Comparison of ENCODE assay signal across 7 mouse cellular contexts in the genomic region with DNA sequence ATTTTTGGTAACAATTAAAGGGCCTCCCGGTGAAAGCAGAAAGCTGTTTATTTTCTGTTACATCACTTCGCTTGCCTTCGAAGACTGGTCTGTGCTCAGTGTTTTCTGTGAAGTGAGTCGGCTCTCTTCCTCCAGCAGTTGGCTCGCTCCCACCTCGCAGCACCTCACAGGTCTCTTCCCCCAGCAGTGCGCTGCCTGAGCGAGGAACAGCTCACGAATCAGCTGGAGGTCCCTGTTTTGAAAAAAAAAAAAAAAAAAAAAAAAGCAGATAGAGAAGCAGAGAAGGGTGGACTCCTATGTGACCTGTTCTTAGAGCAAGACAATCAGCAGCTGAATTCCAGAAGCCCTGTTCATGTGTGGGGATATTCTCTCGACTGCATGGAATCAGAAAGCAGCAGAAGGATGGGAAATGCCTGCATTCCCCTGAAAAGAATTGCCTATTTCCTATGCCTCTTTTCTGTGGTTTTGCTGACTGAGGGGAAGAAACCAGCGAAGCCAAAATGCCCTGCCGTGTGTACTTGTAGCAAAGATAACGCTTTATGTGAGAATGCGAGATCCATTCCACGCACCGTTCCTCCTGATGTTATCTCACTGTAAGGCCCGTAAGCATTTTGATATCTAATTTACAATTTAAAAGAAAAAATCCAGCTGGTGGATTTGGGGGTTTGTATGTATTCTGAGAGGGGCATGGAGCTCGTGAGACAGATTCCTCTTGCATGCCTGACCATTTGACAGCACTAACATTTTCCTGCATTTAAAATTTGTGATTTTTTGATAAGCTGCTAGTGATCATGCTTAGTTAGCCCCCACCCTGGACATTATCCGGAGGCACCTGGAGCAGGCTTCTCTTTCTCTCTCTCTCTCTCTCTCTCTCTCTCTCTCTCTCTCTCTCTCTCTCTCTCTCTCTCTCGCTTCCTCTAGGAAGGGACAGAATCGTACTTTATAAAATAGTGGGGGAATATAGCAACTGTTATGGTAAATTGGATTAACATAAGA. TPM values are rescaled to one million over a fixed set of nuclear protein-coding genes. Genes with fewer than 3 reads are reported as not detected.
A peak's percentile ranks its signal among the peaks of the same experiment; 100 is the strongest.
DNase-seq lines count a peak whose midpoint lies in the region; ATAC-seq and TF ChIP-seq lines count a peak whose summit lies in the region.

A gene (plus strand): TSS at position 32 of the 996 bp plus-strand sequence.

- peak within 1 kb of the TSS; percentile 45 for H3K9ac ChIP-seq in hindbrain, embryonic 15.5 days
- peak within 1 kb of the TSS; percentile 64 for H3K9ac ChIP-seq in midbrain, embryonic 13.5 days (replicated peaks)

- TF ChIP-seq CTCF in cortical plate, adult 2 months (IDR thresholded peaks at IDR 0.05; ENCODE audit: extremely low read depth, insufficient read depth, low read length) = no peak

- peak within 1 kb of the TSS; percentile 56 for H3K4me2 ChIP-seq in hindbrain, embryonic 15.5 days
- H3K4me2 ChIP-seq in midbrain, embryonic 13.5 days (replicated peaks) = peak within 1 kb of the TSS; percentile 59

- TF ChIP-seq POLR2A in cortical plate, adult 2 months (IDR thresholded peaks at IDR 0.05; ENCODE audit: extremely low read depth, insufficient read depth, low read length) = peak; percentile 78

- H3K4me3 ChIP-seq in megakaryocyte, embryonic 14.5 days (replicated peaks) = peak within 1 kb of the TSS; percentile 67
- H3K4me3 ChIP-seq in cortical plate, adult 2 months (ENCODE audit: insufficient read depth, low read length) = peak within 1 kb of the TSS; percentile 89
- peak within 1 kb of the TSS; percentile 35 for H3K4me3 ChIP-seq in hindbrain, embryonic 15.5 days
- H3K4me3 ChIP-seq in midbrain, embryonic 13.5 days (replicated peaks) = peak within 1 kb of the TSS; percentile 36

- peaks cover 50% of the 10 kb centered on the region for H3K27me3 ChIP-seq in megakaryocyte, embryonic 14.5 days (replicated peaks)
- H3K27me3 ChIP-seq in hindbrain, embryonic 15.5 days = no peaks in the 10 kb centered on the region
- no peaks in the 10 kb centered on the region for H3K27me3 ChIP-seq in midbrain, embryonic 13.5 days

- no peak for ATAC-seq in megakaryocyte, adult 5-6 weeks (ENCODE audit: poor library complexity, severe bottlenecking)
- ATAC-seq in hindbrain, embryonic 15.5 days (ENCODE audit: low FRiP score, low read depth) = peak; percentile 72
- peak; percentile 77 for ATAC-seq in midbrain, embryonic 13.5 days

- no peak for DNase-seq in urinary bladder, postnatal 10 days (ENCODE audit: low spot score)
- DNase-seq in natural killer cell, adult 2 months (ENCODE audit: low spot score in 2 of 2) = no peak

- peak within 1 kb of the TSS; percentile 99 for H3K27ac ChIP-seq in cortical plate, adult 2 months (ENCODE audit: insufficient read depth, low read length)
- H3K27ac ChIP-seq in hindbrain, embryonic 15.5 days (replicated peaks) = peak within 1 kb of the TSS; percentile 88
- peak within 1 kb of the TSS; percentile 85 for H3K27ac ChIP-seq in midbrain, embryonic 13.5 days

- 17% methylated on average over 21 of the region's 21 CpGs for WGBS in hindbrain, embryonic 15.5 days
- WGBS in midbrain, embryonic 13.5 days = 11% methylated on average over 21 of the region's 21 CpGs

- H3K9me3 ChIP-seq in megakaryocyte, embryonic 14.5 days = no peaks in the 10 kb centered on the region
- H3K9me3 ChIP-seq in hindbrain, embryonic 15.5 days = no peaks in the 10 kb centered on the region
- H3K9me3 ChIP-seq in midbrain, embryonic 13.5 days = no peaks in the 10 kb centered on the region

- no peaks in the 10 kb centered on the region for H3K36me3 ChIP-seq in megakaryocyte, embryonic 14.5 days (replicated peaks; ENCODE audit: low read length)
- no peaks in the 10 kb centered on the region for H3K36me3 ChIP-seq in hindbrain, embryonic 15.5 days
- H3K36me3 ChIP-seq in midbrain, embryonic 13.5 days = no peaks in the 10 kb centered on the region

- H3K4me1 ChIP-seq in megakaryocyte, embryonic 14.5 days = peaks cover 12% of the 10 kb centered on the region
- H3K4me1 ChIP-seq in cortical plate, adult 2 months (ENCODE audit: control insufficient read depth, insufficient read depth, low read length) = peaks cover 3% of the 10 kb centered on the region; the same call in 1 of the 2 replicates
- H3K4me1 ChIP-seq in hindbrain, embryonic 15.5 days (replicated peaks) = peaks cover 21% of the 10 kb centered on the region
- peaks cover 14% of the 10 kb centered on the region for H3K4me1 ChIP-seq in midbrain, embryonic 13.5 days (replicated peaks)

RNA-seq across cellular contexts. Expression of the gene that starts here (rescaled TPM):
- not detected in 2 replicates for polyA plus RNA-seq in megakaryocyte, embryonic 14.5 days (2012; ENCODE audit: insufficient read depth, low replicate concordance)
- total RNA-seq in megakaryocyte, adult 5-6 weeks (2015) = not detected in 2 replicates
- not detected in 2 replicates for total RNA-seq in megakaryocyte, adult 5-6 weeks (2017)
- polyA plus RNA-seq in cortical plate, adult 2 months (2012; rRNA removed) = 80.9 and 90.5 TPM in 2 replicates
- 18.8 and 19.5 TPM in 2 replicates for polyA plus RNA-seq in hindbrain, embryonic 15.5 days (2015; fragmentation: Nextera tagmentation; extraction: Ambion mirVana)
- polyA plus RNA-seq in midbrain, embryonic 13.5 days (2015; fragmentation: Nextera tagmentation; extraction: Ambion mirVana) = 8.8 and 10.0 TPM in 2 replicates

Comparison
In these comparisons a context has a peak if more than half of its experiments do, and no peak if none do; other contexts are left out.
1. H3K4me3 ChIP-seq: peak in every context shown above with its lines; median percentile 89 in cortical plate, adult 2 months; 67 in megakaryocyte, embryonic 14.5 days; 36 in midbrain, embryonic 13.5 days; 35 in hindbrain, embryonic 15.5 days.